15 mouse cellular contexts compared by ENCODE assay signal in genomic region chr11:48249315-48249714, GRCm38 (mm10).
DNase-seq lines count a peak whose midpoint lies in the region; ATAC-seq and TF ChIP-seq lines count a peak whose summit lies in the region.
"Had no signal": no experiment of that assay in that cellular context is flagged by ENCODE, and none has a peak within 500 bp of the region (broad histone marks: within the 10 kb centered on the region; RNA-seq: fewer than 3 reads in every experiment).

No protein-coding gene starts in this region.

- H3K27ac ChIP-seq in liver, adult 2 months (replicated peaks; ENCODE audit: insufficient read depth, low read depth, low read length), result no peak overlapping the region
- H3K27ac ChIP-seq in lung, embryonic 15.5 days, result no peak overlapping the region
- H3K27ac ChIP-seq: limb, embryonic 15.5 days; midbrain, embryonic 13.5 days; neural tube, embryonic 15.5 days had no signal

- no peak overlapping the region for H3K9ac ChIP-seq in liver, adult 2 months (ENCODE audit: low read depth, low read length)
- no peak overlapping the region for H3K9ac ChIP-seq in lung, embryonic 15.5 days
- H3K9ac ChIP-seq: limb, embryonic 15.5 days; midbrain, embryonic 13.5 days; neural tube, embryonic 15.5 days had no signal

- WGBS in liver, adult 2 months, result 43% methylated on average over 1 of the region's 1 CpGs
- 13% methylated on average over 1 of the region's 1 CpGs for whole genome bisulfite sequencing in lung, embryonic 15.5 days

- no peaks in the 10 kb centered on the region for H3K27me3 ChIP-seq in liver, adult 2 months (ENCODE audit: control insufficient read depth, insufficient read depth, low read length)
- H3K27me3 ChIP-seq in lung, embryonic 15.5 days, result no peaks in the 10 kb centered on the region
- H3K27me3 ChIP-seq: limb, embryonic 15.5 days; midbrain, embryonic 13.5 days; neural tube, embryonic 15.5 days had no signal

- no peak for TF ChIP-seq POLR2A in liver, adult 2 months (IDR thresholded peaks at IDR 0.05; ENCODE audit: extremely low read depth, insufficient read depth, low read length)

- no peaks in the 10 kb centered on the region for H3K79me2 ChIP-seq in liver, adult 2 months (ENCODE audit: control insufficient read depth, insufficient read depth, low read length)

- ATAC-seq in lung, embryonic 15.5 days (ENCODE audit: borderline replicate concordance, extremely low read depth, low FRiP score, low TSS enrichment), result peak; percentile 35; the same call in 1 of the 2 replicates
- ATAC-seq: midbrain, embryonic 13.5 days had no signal

- H3K9me3 ChIP-seq in lung, embryonic 15.5 days, result no peaks in the 10 kb centered on the region
- H3K9me3 ChIP-seq: limb, embryonic 15.5 days; midbrain, embryonic 13.5 days; neural tube, embryonic 15.5 days had no signal

- no peak overlapping the region for H3K4me3 ChIP-seq in liver, adult 2 months (ENCODE audit: insufficient read depth, low read depth, low read length)
- no peak overlapping the region for H3K4me3 ChIP-seq in lung, embryonic 15.5 days
- H3K4me3 ChIP-seq: limb, embryonic 15.5 days; midbrain, embryonic 13.5 days; myocyte; neural tube, embryonic 15.5 days had no signal

- no peak for TF ChIP-seq CTCF in liver, adult 2 months (IDR thresholded peaks at IDR 0.05; ENCODE audit: low read depth, low read length)

- no peaks in the 10 kb centered on the region; the same call in 1 of the 2 replicates for H3K4me1 ChIP-seq in liver, adult 2 months (ENCODE audit: control insufficient read depth, insufficient read depth, low read length)
- H3K4me1 ChIP-seq in lung, embryonic 15.5 days, result 0 out of 2 replicates have a peak, but pooled peaks cover 3% of the 10 kb centered on the region
- H3K4me1 ChIP-seq: limb, embryonic 15.5 days; neural tube, embryonic 15.5 days had no signal

- H3K4me2 ChIP-seq in lung, embryonic 15.5 days, result no peak overlapping the region
- H3K4me2 ChIP-seq: limb, embryonic 15.5 days; midbrain, embryonic 13.5 days; neural tube, embryonic 15.5 days had no signal

- H3K36me3 ChIP-seq in liver, adult 2 months (ENCODE audit: control insufficient read depth, insufficient read depth, low read length), result no peaks in the 10 kb centered on the region
- H3K36me3 ChIP-seq in lung, embryonic 15.5 days, result no peaks in the 10 kb centered on the region
- H3K36me3 ChIP-seq: limb, embryonic 15.5 days; midbrain, embryonic 13.5 days; neural tube, embryonic 15.5 days had no signal

- peak; percentile 61 for DNase-seq in liver, adult 2 months (ENCODE audit: extremely low read depth, low read depth, low spot score)
- no peak for DNase-seq in liver
- DNase-seq in heart, adult 9 months (ENCODE audit: low spot score in 2 of 2), result peak; percentile 74 to 84
- peak; percentile 6 for DNase-seq in yolk sac, embryonic 10.5 days (ENCODE audit: low spot score)
- no peak for DNase-seq in spleen, adult 12 weeks (ENCODE audit: low spot score)
- DNase-seq in gastrocnemius, postnatal 4 days (ENCODE audit: low spot score in 2 of 2), result no peak
- DNase-seq: cerebellum, adult 9-11 months; gastrocnemius, postnatal 10 days; kidney, adult 2 months; thymus, postnatal 4 days had no signal

Comparison
In these comparisons a context has a peak if more than half of its experiments do, and no peak if none do; other contexts are left out.
1. DNase-seq: peak in liver, adult 2 months (single experiment), heart, adult 9 months (2 of 2) and yolk sac, embryonic 10.5 days (single experiment); none in liver (single experiment), spleen, adult 12 weeks (single experiment) and gastrocnemius, postnatal 4 days (0 of 2).